ENCODE assay signal across 14 mouse cellular contexts in genomic region chr9:76695547-76695946, GRCm38 (mm10).
A peak's percentile ranks its signal among the peaks of the same experiment; 100 is the strongest.
DNase-seq lines count a peak whose midpoint lies in the region; ATAC-seq and TF ChIP-seq lines count a peak whose summit lies in the region.
"Had no signal": no experiment of that assay in that cellular context is flagged by ENCODE, and none has a peak within 500 bp of the region (broad histone marks: within the 10 kb centered on the region; RNA-seq: fewer than 3 reads in every experiment).

No protein-coding gene starts in this region.

- peak; percentile 88 for ATAC-seq in intestine, embryonic 15.5 days
- no peak for ATAC-seq in intestine, postnatal 0 days

- no peaks in the 10 kb centered on the region for H3K4me1 ChIP-seq in intestine, embryonic 15.5 days (replicated peaks)
- no peaks in the 10 kb centered on the region for H3K4me1 ChIP-seq in intestine, postnatal 0 days (replicated peaks; ENCODE audit: control insufficient read depth, insufficient read depth, low read length)
- H3K4me1 ChIP-seq: hindbrain, embryonic 12.5 days; liver, embryonic 15.5 days had no signal

- no peak overlapping the region for H3K4me3 ChIP-seq in intestine, embryonic 15.5 days (replicated peaks)
- H3K4me3 ChIP-seq in intestine, postnatal 0 days (ENCODE audit: low read depth, low read length): no peak overlapping the region
- H3K4me3 ChIP-seq: hindbrain, embryonic 12.5 days; liver, embryonic 15.5 days; myocyte had no signal

- no peak overlapping the region for H3K9ac ChIP-seq in intestine, embryonic 15.5 days
- H3K9ac ChIP-seq in intestine, postnatal 0 days (ENCODE audit: low read depth, low read length): no peak overlapping the region
- H3K9ac ChIP-seq: hindbrain, embryonic 12.5 days; liver, embryonic 15.5 days had no signal

- WGBS in intestine, embryonic 15.5 days: 45% methylated on average over 4 of the region's 4 CpGs
- 34% methylated on average over 4 of the region's 4 CpGs for WGBS in intestine, postnatal 0 days

- H3K36me3 ChIP-seq in intestine, embryonic 15.5 days: no peaks in the 10 kb centered on the region
- no peaks in the 10 kb centered on the region for H3K36me3 ChIP-seq in intestine, postnatal 0 days (ENCODE audit: control insufficient read depth, insufficient read depth)
- H3K36me3 ChIP-seq: hindbrain, embryonic 12.5 days; liver, embryonic 15.5 days had no signal

- H3K27ac ChIP-seq in intestine, embryonic 15.5 days: no peak overlapping the region
- no peak overlapping the region for H3K27ac ChIP-seq in intestine, postnatal 0 days (ENCODE audit: low read depth, low read length)
- H3K27ac ChIP-seq: hindbrain, embryonic 12.5 days; kidney, postnatal 0 days; liver, embryonic 15.5 days had no signal

- DNase-seq in urinary bladder, postnatal 36 days (ENCODE audit: low spot score in 2 of 2): peak; percentile 31 to 37
- no peak for DNase-seq in urinary bladder, postnatal 10 days (ENCODE audit: low spot score)
- peak; percentile 22 for DNase-seq in lung, postnatal 10 days
- no peak for DNase-seq in cerebellum, adult 11-12 months
- DNase-seq in cerebellum, postnatal 14 days: no peak
- DNase-seq: adrenal gland, postnatal 36 days; B cell, adult 2 months; left cerebral cortex, postnatal 4 days had no signal

- H3K9me3 ChIP-seq in intestine, embryonic 15.5 days: no peaks in the 10 kb centered on the region
- H3K9me3 ChIP-seq in intestine, postnatal 0 days (ENCODE audit: control insufficient read depth): no peaks in the 10 kb centered on the region
- H3K9me3 ChIP-seq: hindbrain, embryonic 12.5 days; liver, embryonic 15.5 days had no signal

- H3K4me2 ChIP-seq in intestine, embryonic 15.5 days (replicated peaks): no peak overlapping the region
- H3K4me2 ChIP-seq in intestine, postnatal 0 days (replicated peaks; ENCODE audit: low read depth): no peak overlapping the region
- H3K4me2 ChIP-seq: hindbrain, embryonic 12.5 days; liver, embryonic 15.5 days had no signal

- no peak for TF ChIP-seq CTCF in intestine, postnatal 0 days (IDR thresholded peaks at IDR 0.05; ENCODE audit: low read depth)

- no peaks in the 10 kb centered on the region for H3K27me3 ChIP-seq in intestine, embryonic 15.5 days (replicated peaks)
- H3K27me3 ChIP-seq in intestine, postnatal 0 days (replicated peaks; ENCODE audit: control insufficient read depth, insufficient read depth, low read length): no peaks in the 10 kb centered on the region
- H3K27me3 ChIP-seq: hindbrain, embryonic 12.5 days; liver, embryonic 15.5 days had no signal

Comparison
In these comparisons a context has a peak if more than half of its experiments do, and no peak if none do; other contexts are left out.
1. DNase-seq: peak in urinary bladder, postnatal 36 days (2 of 2) and lung, postnatal 10 days (single experiment); none in urinary bladder, postnatal 10 days (single experiment), cerebellum, adult 11-12 months (single experiment) and cerebellum, postnatal 14 days (0 of 2).